Mouse (Mus musculus) heart, postnatal 0 days (tissue): ENCODE data around the gene Mettl21a. TPM values are rescaled to one million over a fixed set of nuclear protein-coding genes. Genes with fewer than 3 reads are reported as not detected.

Experiments used
- ATAC-seq: fragments of 200-750 bp; cut with Nextera tagmentation; 2 replicates; pipeline ENCODE4 v1.8.0; 2017; ENCODE audit warnings: low read depth, moderate number of reproducible peaks, moderate library complexity; ENCODE audit not compliant: insufficient read depth
- DNase-seq: peaks from one replicate; pipeline ENCODE4 v3.0.0-alpha.2; 2016; ENCODE audit warnings: low spot score
- H3K27ac ChIP-seq: fragments of 300-500 bp; sonication (generic); 2 replicates; pipeline ENCODE4 v1.5.1; 2014; ENCODE audit warnings: low read depth, mild to moderate bottlenecking
- H3K27me3 ChIP-seq: fragments of 300-500 bp; sonication (generic); 2 replicates; pipeline ENCODE4 v1.6.1; 2014; ENCODE audit warnings: low read length, mixed read lengths; ENCODE audit not compliant: control insufficient read depth, insufficient read depth
- H3K36me3 ChIP-seq: fragments of 300-500 bp; sonication (generic); replicated peaks from 2 replicates; pipeline ENCODE4 v1.6.1; 2014; ENCODE audit warnings: low read length, mixed read lengths; ENCODE audit not compliant: control insufficient read depth, insufficient read depth
- H3K4me1 ChIP-seq: fragments of 300-500 bp; sonication (generic); 2 replicates; pipeline ENCODE4 v1.6.1; 2014; ENCODE audit warnings: antibody characterized with exemption; ENCODE audit not compliant: control insufficient read depth, insufficient read depth
- H3K4me2 ChIP-seq: fragments of 300-500 bp; sonication (generic); 2 replicates; pipeline ENCODE4 v1.6.1; 2014; ENCODE audit warnings: low read depth, mild to moderate bottlenecking, low read length, moderate library complexity
- H3K4me3 ChIP-seq: fragments of 300-500 bp; sonication (generic); 2 replicates; pipeline ENCODE4 v1.5.1; 2014; ENCODE audit warnings: low read depth, low read length
- H3K9ac ChIP-seq: fragments of 300-500 bp; sonication (generic); replicated peaks from 2 replicates; pipeline ENCODE4 v1.6.1; 2014; ENCODE audit warnings: low read depth, low read length, mixed read lengths
- H3K9me3 ChIP-seq: fragments of 300-500 bp; sonication (generic); replicated peaks from 2 replicates; pipeline ENCODE4 v1.6.1; 2016; ENCODE audit warnings: low read length; ENCODE audit not compliant: control insufficient read depth
- CTCF ChIP-seq: IDR thresholded peaks from 2 replicates; pipeline ENCODE4 v1.5.1; 2016; ENCODE audit warnings: antibody characterized with exemption, control low read depth, low read depth
- EP300 ChIP-seq: IDR thresholded peaks from 2 replicates; pipeline ENCODE4 v1.6.1; 2016; ENCODE audit warnings: antibody characterized with exemption, low read depth
- WGBS: fragments of 180-500 bp; shearing (Covaris S2); extraction: QIAGEN DNeasy Blood & Tissue Kit; methylation state at CpG from one replicate; pipeline ENCODE4 v1.1.7; 2014; 5-methylcytosine and 5-hydroxymethylcytosine counted together
- polyA plus RNA-seq: library from polyadenylated mRNA; unstranded; fragments of >200 nt; fragmentation: Nextera tagmentation; extraction: Ambion mirVana; gene quantifications from 2 replicates; pipeline ENCODE4 v1.2.1, GENCODE M21; 2015
- total RNA-seq: library from RNA; depleted of rRNA; stranded (reverse); fragments of >200 nt; gene quantifications from 2 replicates; pipeline ENCODE4 v1.2.3, GENCODE M21; 2014; ENCODE audit warnings: low replicate concordance

The Mettl21a gene
- total and polyA plus RNA-seq, 2 experiments from 2014 or later = 10.3 to 21.0 TPM

DNA sequence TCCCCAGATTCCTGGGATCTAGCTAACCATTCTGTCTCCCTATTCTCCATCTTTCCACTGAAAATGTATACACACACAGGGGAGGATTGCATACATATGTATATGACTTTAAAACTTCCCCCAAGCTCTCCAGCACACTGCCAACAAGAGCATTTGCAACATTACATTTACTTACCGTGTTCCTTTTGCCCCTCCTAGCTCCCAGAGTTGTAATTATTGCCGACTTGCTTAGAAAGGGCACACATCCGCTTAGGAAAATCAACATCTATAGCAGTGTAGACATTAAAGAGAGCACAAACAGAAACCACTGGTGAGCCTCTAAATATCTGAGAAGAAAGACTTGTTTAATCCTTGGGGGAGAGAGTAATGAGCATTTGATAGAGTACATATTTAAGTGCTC is 1.2 kb upstream of the Mettl21a start:
- TF ChIP-seq CTCF = no peak
- TF ChIP-seq EP300 = no peak
- H3K9ac ChIP-seq = 0 out of 2 replicates have a peak overlapping the region, but pooled peaks have one; percentile 64
- DNase-seq (no peak), ATAC-seq (no peak)
- peaks cover 13% of the 10 kb centered on the region for H3K4me1 ChIP-seq
- H3K27me3 ChIP-seq = no peaks in the 10 kb centered on the region
- H3K4me3 ChIP-seq = peak overlapping the region; percentile 62; the same call in 1 of the 2 replicates
- WGBS = 52% methylated on average over 3 of the region's 3 CpGs
- H3K9me3 ChIP-seq = no peaks in the 10 kb centered on the region
- H3K4me2 ChIP-seq = peak overlapping the region; percentile 85
- no peak overlapping the region for H3K27ac ChIP-seq
- H3K36me3 ChIP-seq = peaks cover 11% of the 10 kb centered on the region; the same call in 1 of the 2 replicates

DNA sequence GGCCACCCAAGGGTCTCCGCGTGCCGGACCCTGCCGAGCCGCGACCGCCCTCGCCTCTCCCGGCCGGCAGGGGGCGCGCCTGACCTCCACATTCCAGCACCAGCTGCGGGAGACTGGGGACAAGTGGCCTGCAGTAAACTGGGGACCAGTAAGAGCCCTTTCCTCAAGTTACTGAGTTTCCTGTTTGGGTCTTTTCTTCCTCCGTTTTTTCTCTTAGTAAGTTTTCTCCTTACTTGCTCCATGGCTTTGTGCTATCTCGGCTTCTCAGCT is 608 bp upstream of the Mettl21a start:
- Histone ChIP-seq H3K27me3 (no peaks in the 10 kb centered on the region), H3K36me3 (peaks cover 14% of the 10 kb centered on the region; the same call in 1 of the 2 replicates), H3K9ac (peak overlapping the region; percentile 64), H3K27ac (peak overlapping the region; percentile 96), H3K4me1 (peaks cover 13% of the 10 kb centered on the region), H3K4me3 (peak overlapping the region; percentile 62), H3K4me2 (peak overlapping the region; percentile 85), H3K9me3 (no peaks in the 10 kb centered on the region)
- TF ChIP-seq CTCF (peak; percentile 92), EP300 (no peak)
- peak; percentile 85 for DNase-seq
- peak; percentile 87 for ATAC-seq
- WGBS = 3% methylated on average over 13 of the region's 15 CpGs

DNA sequence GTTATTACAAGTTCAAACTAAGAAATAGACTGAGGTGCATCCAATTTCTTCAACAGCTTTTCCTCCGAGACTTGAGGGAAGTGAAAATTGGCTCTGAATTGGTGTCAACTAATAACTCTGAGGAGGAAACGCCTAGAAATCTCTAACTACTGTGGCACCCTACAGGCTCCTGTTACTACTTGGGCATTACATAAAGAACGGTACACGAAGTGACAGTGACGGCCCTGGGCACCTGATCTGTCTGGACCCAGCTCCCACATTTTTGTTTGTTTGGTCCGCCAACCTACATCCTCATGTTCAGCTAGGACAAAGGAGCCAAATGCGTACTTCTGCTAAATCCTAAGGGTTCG is 536 bp downstream of the Mettl21a start:
- peak overlapping the region; percentile 62 for H3K4me3 ChIP-seq

DNA sequence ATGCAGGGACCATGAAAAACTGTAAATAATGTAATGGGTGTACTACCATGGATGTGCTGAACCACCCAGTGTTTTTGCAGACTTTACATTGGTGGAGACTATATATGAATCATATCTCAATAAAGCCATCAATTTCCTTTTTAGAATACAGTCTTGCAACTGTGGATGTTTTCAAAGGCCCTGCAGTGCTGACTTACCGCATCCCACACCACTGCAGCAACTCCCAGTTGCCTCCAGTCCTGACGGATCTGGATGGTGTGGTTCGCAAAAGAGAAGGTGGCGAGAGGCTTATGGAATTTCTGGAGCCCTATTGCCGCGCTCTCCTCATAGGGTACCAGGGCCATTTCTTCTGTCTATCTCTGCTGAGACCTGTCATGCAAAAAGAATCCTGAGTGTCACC is 966 bp downstream of the Mettl21a start:
- H3K4me2 ChIP-seq = peak overlapping the region; percentile 85
- TF ChIP-seq CTCF (no peak), EP300 (no peak)
- peak overlapping the region; percentile 62 for H3K4me3 ChIP-seq
- peaks cover 13% of the 10 kb centered on the region for H3K4me1 ChIP-seq
- DNase-seq = no peak
- no peaks in the 10 kb centered on the region for H3K9me3 ChIP-seq
- no peak for ATAC-seq
- peaks cover 20% of the 10 kb centered on the region; the same call in 1 of the 2 replicates for H3K36me3 ChIP-seq
- H3K9ac ChIP-seq = peak overlapping the region; percentile 64
- WGBS = 53% methylated on average over 6 of the region's 6 CpGs
- H3K27ac ChIP-seq = peak overlapping the region; percentile 96
- no peaks in the 10 kb centered on the region for H3K27me3 ChIP-seq

More for the DNA sequence above, 536 bp downstream of the Mettl21a start:
- Histone ChIP-seq H3K9me3 (no peaks in the 10 kb centered on the region), H3K27ac (peak overlapping the region; percentile 96), H3K4me2 (peak overlapping the region; percentile 85), H3K27me3 (no peaks in the 10 kb centered on the region), H3K4me1 (peaks cover 13% of the 10 kb centered on the region), H3K9ac (peak overlapping the region; percentile 64), H3K36me3 (peaks cover 20% of the 10 kb centered on the region; the same call in 1 of the 2 replicates)
- no peak; the same call in 1 of the 2 replicates for ATAC-seq
- no peak for DNase-seq
- TF ChIP-seq CTCF = no peak
- TF ChIP-seq EP300 = no peak; the same call in 1 of the 2 replicates
- 5% methylated on average over 8 of the region's 8 CpGs for WGBS

- peak overlapping the region; percentile 9 for H3K4me3 ChIP-seq
- H3K36me3 ChIP-seq = peaks cover 20% of the 10 kb centered on the region; the same call in 1 of the 2 replicates
- H3K4me1 ChIP-seq = peaks cover 13% of the 10 kb centered on the region
- H3K27me3 ChIP-seq = no peaks in the 10 kb centered on the region
- WGBS = 72% methylated on average over 11 of the region's 11 CpGs
- peak overlapping the region; percentile 96 for H3K27ac ChIP-seq
- no peak for DNase-seq
- no peak overlapping the region for H3K9ac ChIP-seq
- H3K9me3 ChIP-seq = no peaks in the 10 kb centered on the region
- ATAC-seq = no peak
- H3K4me2 ChIP-seq = peak overlapping the region; percentile 85
- no peak for TF ChIP-seq EP300
- no peak for TF ChIP-seq CTCF
These were observed 1.5 kb downstream of the Mettl21a start for GRCm38 (mm10) chr1:64615531-64615991.

DNA sequence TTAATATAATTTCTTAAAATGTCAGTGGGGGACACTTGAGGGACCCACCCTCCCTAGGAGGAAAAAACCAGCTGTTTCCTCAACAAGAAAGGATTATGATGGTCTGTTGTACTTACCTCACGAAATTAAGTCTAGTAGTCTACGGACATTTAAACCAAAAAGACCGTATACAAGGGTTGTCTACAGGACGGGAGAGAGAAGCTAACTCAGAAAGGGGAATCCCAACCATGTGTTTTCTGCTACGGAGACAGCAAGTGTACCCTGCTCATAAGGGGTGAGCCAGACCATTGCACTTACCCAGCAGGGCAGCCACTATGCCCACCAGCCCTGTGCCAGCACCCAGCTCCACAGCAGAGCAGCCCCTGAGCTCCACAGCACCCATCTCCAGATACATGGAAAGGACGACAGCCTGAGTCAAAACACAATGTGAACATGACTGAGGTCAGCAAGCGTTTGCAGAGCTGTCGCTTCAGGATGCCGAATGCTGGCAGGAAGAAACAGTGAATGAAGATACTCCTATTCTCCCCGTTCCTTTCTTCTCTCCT is 2.2 kb downstream of the Mettl21a start:
- Histone ChIP-seq H3K27ac (no peak overlapping the region), H3K9me3 (no peaks in the 10 kb centered on the region), H3K4me1 (peaks cover 13% of the 10 kb centered on the region), H3K27me3 (no peaks in the 10 kb centered on the region), H3K4me2 (peak overlapping the region; percentile 85), H3K9ac (no peak overlapping the region), H3K36me3 (peaks cover 25% of the 10 kb centered on the region; the same call in 1 of the 2 replicates), H3K4me3 (peak overlapping the region; percentile 9; the same call in 1 of the 2 replicates)
- no peak for ATAC-seq
- WGBS = 74% methylated on average over 10 of the region's 10 CpGs
- TF ChIP-seq CTCF = no peak
- TF ChIP-seq EP300 = no peak
- no peak for DNase-seq
